Mouse (Mus musculus) bone marrow macrophage, adult 2 months (primary cell): ENCODE data around the gene Vwa8. TPM values are rescaled to one million over a fixed set of nuclear protein-coding genes. Genes with fewer than 3 reads are reported as not detected.

Source experiments
- H3K27ac ChIP-seq: 2 replicates; pipeline ENCODE4 v1.5.1; 2012; ENCODE audit warnings: low read depth, low read length; ENCODE audit not compliant: insufficient read depth
- H3K4me1 ChIP-seq: 2 replicates; pipeline ENCODE4 v1.6.1; 2012; ENCODE audit warnings: low read length; ENCODE audit not compliant: control insufficient read depth, insufficient read depth
- H3K4me3 ChIP-seq: 2 replicates; pipeline ENCODE4 v1.5.1; 2012; ENCODE audit warnings: mild to moderate bottlenecking, low read length, moderate library complexity; ENCODE audit not compliant: insufficient read depth
- CTCF ChIP-seq: IDR thresholded peaks from 2 replicates; pipeline ENCODE4 v1.5.1; 2012; ENCODE audit warnings: low read depth, mild to moderate bottlenecking, low read length, moderate library complexity
- POLR2A ChIP-seq: IDR thresholded peaks from 2 replicates; pipeline ENCODE4 v1.6.1; 2012; ENCODE audit warnings: mild to moderate bottlenecking, low read depth, low read length, borderline replicate concordance
- polyA plus RNA-seq: library from polyadenylated mRNA; stranded (reverse); fragments of >200 nt; gene quantifications from 2 replicates; pipeline ENCODE4 v1.2.4, GENCODE M21; 2012; ENCODE audit not compliant: missing spikeins, insufficient read depth, insufficient read length

Vwa8 gene
- polyA plus RNA-seq, 1 experiment: 19.3 TPM

- TF ChIP-seq POLR2A (no peak), CTCF (no peak)
- H3K4me1 ChIP-seq: peaks cover 18% of the 10 kb centered on the region
- H3K4me3 ChIP-seq: peak overlapping the region; percentile 89
- H3K27ac ChIP-seq: peak overlapping the region; percentile 18; the same call in 1 of the 2 replicates
These were observed 375 bp upstream of the Vwa8 start for GRCm38 (mm10) chr14:78848477-78848876.

DNA sequence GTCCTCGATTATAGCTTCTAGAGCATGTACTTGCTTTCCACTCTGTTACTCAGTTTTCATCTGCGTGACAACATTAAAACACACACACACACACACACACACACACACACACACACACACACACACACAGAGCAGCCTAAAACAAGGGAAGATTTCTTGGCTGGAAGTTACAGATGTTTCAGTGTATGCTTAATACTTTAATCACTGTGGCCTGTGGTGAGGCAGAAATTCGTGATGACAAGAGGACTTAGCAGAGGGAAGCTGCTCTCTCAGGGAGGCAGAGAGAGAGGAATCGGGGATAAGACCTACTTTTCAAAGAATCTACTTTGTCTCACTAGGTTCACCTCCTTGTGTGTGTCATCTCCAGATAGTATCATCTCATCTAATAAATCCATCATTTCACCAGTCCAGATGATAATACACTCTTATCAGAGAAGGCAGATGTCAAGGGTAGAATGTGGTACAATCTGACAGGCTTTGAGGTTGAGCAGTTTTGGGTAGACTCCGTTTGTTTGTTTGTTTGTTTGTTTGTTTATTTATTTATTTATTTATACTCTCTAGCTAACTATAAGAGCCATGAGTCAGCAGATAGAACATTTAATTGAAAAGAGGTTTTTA lies 1.2 kb downstream of the Vwa8 start:
- Histone ChIP-seq H3K27ac (peak overlapping the region; percentile 58), H3K4me1 (peaks cover 18% of the 10 kb centered on the region), H3K4me3 (peak overlapping the region; percentile 89)
- TF ChIP-seq POLR2A (no peak), CTCF (no peak)

- H3K4me3 ChIP-seq: no peak overlapping the region
- H3K27ac ChIP-seq: no peak overlapping the region
- no peak for TF ChIP-seq POLR2A
- TF ChIP-seq CTCF: no peak
- H3K4me1 ChIP-seq: peaks cover 18% of the 10 kb centered on the region
These were observed 1.8 kb downstream of the Vwa8 start for GRCm38 (mm10) chr14:78850666-78851065.

GRCm38 (mm10) chr14:78851366-78851765 lies 2.5 kb downstream of the Vwa8 start:
- H3K27ac ChIP-seq: no peak overlapping the region
- TF ChIP-seq POLR2A (no peak), CTCF (no peak)

GRCm38 (mm10) chr14:78852401-78853246 lies 3.8 kb downstream of the Vwa8 start:
- H3K4me3 ChIP-seq: no peak overlapping the region
- peaks cover 13% of the 10 kb centered on the region for H3K4me1 ChIP-seq
- TF ChIP-seq CTCF: no peak
- no peak for TF ChIP-seq POLR2A
- no peak overlapping the region for H3K27ac ChIP-seq

More at GRCm38 (mm10) chr14:78851366-78851765, 2.5 kb downstream of the Vwa8 start:
- Histone ChIP-seq H3K4me3 (no peak overlapping the region), H3K4me1 (peaks cover 16% of the 10 kb centered on the region)

- Histone ChIP-seq H3K4me1 (peaks cover 26% of the 10 kb centered on the region), H3K27ac (no peak overlapping the region), H3K4me3 (no peak overlapping the region)
- TF ChIP-seq POLR2A: no peak
- TF ChIP-seq CTCF: no peak
These were observed 12.3 kb downstream of the Vwa8 start for GRCm38 (mm10) chr14:78861156-78861555.

DNA sequence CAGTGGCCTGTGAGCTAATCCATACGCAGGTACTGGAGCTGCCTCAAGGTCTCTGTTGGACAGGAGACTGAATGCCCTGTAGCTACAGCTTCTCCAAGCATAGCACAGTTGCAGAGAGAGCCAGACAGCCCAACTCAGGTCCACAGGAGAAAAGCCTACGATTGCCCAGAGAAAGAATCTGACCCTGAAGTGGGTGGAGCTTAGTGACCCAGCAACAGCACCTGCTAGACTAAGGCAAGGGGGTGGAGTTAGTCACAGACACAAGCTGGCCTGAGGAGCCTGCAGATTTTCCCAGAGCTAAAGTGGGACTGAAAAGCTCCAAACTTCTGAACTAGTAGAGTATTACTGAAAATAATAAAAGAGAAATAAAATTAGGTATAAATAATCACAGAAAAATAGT lies 21.2 kb downstream of the Vwa8 start:
- peaks cover 7% of the 10 kb centered on the region for H3K4me1 ChIP-seq
- H3K4me3 ChIP-seq: no peak overlapping the region
- TF ChIP-seq POLR2A (no peak), CTCF (no peak)
- no peak overlapping the region for H3K27ac ChIP-seq

- no peak for TF ChIP-seq POLR2A
- no peak for TF ChIP-seq CTCF
- Histone ChIP-seq H3K4me3 (no peak overlapping the region), H3K27ac (no peak overlapping the region), H3K4me1 (peaks cover 18% of the 10 kb centered on the region)
These were observed 28.3 kb downstream of the Vwa8 start for GRCm38 (mm10) chr14:78877176-78877575.

- Histone ChIP-seq H3K4me3 (no peak overlapping the region), H3K27ac (peak overlapping the region; percentile 20; the same call in 1 of the 2 replicates), H3K4me1 (peaks cover 20% of the 10 kb centered on the region)
- TF ChIP-seq POLR2A (no peak), CTCF (no peak)
These were observed 29.7 kb downstream of the Vwa8 start for GRCm38 (mm10) chr14:78878402-78879045.

DNA sequence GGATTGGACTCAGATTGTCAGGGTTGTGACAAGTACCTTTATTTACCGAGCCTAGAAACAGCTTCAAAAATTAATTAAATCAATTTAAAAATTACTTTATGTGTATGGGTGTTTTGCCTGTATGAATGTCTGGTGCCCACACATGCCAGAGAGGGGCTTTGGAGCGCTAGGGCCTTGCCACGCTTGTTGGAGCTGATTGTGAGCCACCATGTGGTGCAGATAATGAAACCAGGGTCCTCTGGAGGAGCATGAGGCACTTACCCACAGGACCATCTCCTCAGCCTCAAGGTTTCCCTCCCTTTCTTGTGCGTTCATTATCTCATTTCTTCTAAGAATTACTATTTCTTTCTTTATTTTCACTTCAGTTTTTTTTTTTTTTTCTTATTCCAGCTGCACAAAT lies 32.0 kb downstream of the Vwa8 start:
- Histone ChIP-seq H3K4me1 (peaks cover 35% of the 10 kb centered on the region), H3K27ac (no peak overlapping the region), H3K4me3 (no peak overlapping the region)
- TF ChIP-seq POLR2A: no peak
- no peak for TF ChIP-seq CTCF
